Mouse (Mus musculus): ENCODE results near the gene Itgad. TPM values are rescaled to one million over a fixed set of nuclear protein-coding genes. Genes with fewer than 3 reads are reported as not detected.

Gene Itgad
- not detected in 2 replicates for polyA plus RNA-seq (2015; fragmentation: Nextera tagmentation; extraction: Ambion mirVana)

GRCm38 (mm10) chr7:128154076-128154475 is at the start of gene Itgad:
Itgad (plus strand) TSS chr7:128154376.
- 82% methylated on average over 21 of the region's 21 CpGs for WGBS (ENCODE audit: insufficient replicate concordance)
- DNase-seq = no peak
- no peaks in the 10 kb centered on the region for H3K9me3 ChIP-seq (replicated peaks)
- no peak within 1 kb of the TSS for H3K27ac ChIP-seq
- ATAC-seq (ENCODE audit: low read depth) = no peak
- H3K4me2 ChIP-seq = no peak within 1 kb of the TSS
- H3K4me1 ChIP-seq (replicated peaks) = no peaks in the 10 kb centered on the region
- no peak within 1 kb of the TSS for H3K9ac ChIP-seq
- H3K36me3 ChIP-seq = no peaks in the 10 kb centered on the region
- no peak within 1 kb of the TSS for H3K4me3 ChIP-seq (replicated peaks)
- H3K27me3 ChIP-seq = no peaks in the 10 kb centered on the region

- Histone ChIP-seq H3K27me3 (no peaks in the 10 kb centered on the region), H3K27ac (no peak overlapping the region)
These were observed 48.9 kb upstream of the Itgad start for GRCm38 (mm10) chr7:128105246-128105645.

DNA sequence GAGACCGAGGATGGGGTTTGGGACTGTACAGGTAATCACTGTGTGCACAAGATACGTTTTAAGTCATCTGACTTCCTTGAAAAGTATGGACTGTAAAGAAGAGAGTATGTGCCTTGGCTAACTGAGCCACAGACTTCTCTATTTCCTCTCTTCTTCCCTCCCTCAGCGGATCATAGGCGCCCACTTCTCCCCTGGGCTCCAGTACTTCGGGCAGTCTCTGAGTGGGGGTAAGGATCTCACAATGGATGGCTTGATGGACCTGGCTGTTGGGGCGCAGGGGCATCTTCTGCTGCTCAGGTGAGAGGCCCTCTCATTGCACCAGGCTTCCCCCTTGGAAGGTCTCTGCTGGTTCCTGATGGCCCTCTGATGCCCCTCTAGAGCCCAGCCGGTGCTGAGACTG is 46.7 kb upstream of the Itgad start:
- no peak for DNase-seq
- Histone ChIP-seq H3K36me3 (no peaks in the 10 kb centered on the region), H3K4me3 (replicated peaks) (no peak overlapping the region), H3K27me3 (no peaks in the 10 kb centered on the region), H3K27ac (no peak overlapping the region), H3K9me3 (replicated peaks) (no peaks in the 10 kb centered on the region), H3K4me1 (replicated peaks) (no peaks in the 10 kb centered on the region), H3K4me2 (no peak overlapping the region), H3K9ac (no peak overlapping the region)
- no peak for ATAC-seq (ENCODE audit: low read depth)
- 69% methylated on average over 7 of the region's 7 CpGs for WGBS (ENCODE audit: insufficient replicate concordance)

More at GRCm38 (mm10) chr7:128105246-128105645, 48.9 kb upstream of the Itgad start:
- Histone ChIP-seq H3K4me1 (replicated peaks) (no peaks in the 10 kb centered on the region), H3K36me3 (no peaks in the 10 kb centered on the region), H3K4me3 (replicated peaks) (no peak overlapping the region), H3K4me2 (no peak overlapping the region), H3K9me3 (replicated peaks) (no peaks in the 10 kb centered on the region), H3K9ac (no peak overlapping the region)
- DNase-seq = no peak
- ATAC-seq (ENCODE audit: low read depth) = no peak
- WGBS (ENCODE audit: insufficient replicate concordance) = 49% methylated on average over 4 of the region's 4 CpGs

DNA sequence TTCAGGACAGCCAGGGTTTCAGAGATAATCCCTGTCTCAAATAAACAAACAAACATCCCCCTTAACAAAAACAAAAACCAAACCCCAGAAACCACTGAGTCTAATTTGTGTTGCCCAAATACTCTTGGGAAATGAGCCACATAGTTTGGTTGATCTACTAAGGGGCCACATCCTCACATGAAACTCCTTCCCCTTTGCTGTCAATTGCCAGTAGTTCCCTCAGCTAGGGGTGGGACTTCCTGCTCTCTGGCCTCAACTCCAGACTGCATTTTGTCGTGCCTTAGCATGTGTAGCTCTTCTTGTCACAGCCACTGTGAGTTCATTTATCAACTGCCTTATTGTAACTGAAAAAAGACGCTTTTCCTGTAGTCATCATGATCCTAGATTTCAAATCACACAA is 43.9 kb upstream of the Itgad start:
- no peaks in the 10 kb centered on the region for H3K9me3 ChIP-seq (replicated peaks)
- WGBS (ENCODE audit: insufficient replicate concordance) = 29% methylated on average over 2 of the region's 2 CpGs
- DNase-seq = no peak
- no peaks in the 10 kb centered on the region for H3K4me1 ChIP-seq (replicated peaks)
- H3K9ac ChIP-seq = no peak overlapping the region
- ATAC-seq (ENCODE audit: low read depth) = no peak
- no peak overlapping the region for H3K27ac ChIP-seq
- H3K4me2 ChIP-seq = no peak overlapping the region
- H3K4me3 ChIP-seq (replicated peaks) = no peak overlapping the region
- H3K27me3 ChIP-seq = no peaks in the 10 kb centered on the region
- H3K36me3 ChIP-seq = no peaks in the 10 kb centered on the region

DNA sequence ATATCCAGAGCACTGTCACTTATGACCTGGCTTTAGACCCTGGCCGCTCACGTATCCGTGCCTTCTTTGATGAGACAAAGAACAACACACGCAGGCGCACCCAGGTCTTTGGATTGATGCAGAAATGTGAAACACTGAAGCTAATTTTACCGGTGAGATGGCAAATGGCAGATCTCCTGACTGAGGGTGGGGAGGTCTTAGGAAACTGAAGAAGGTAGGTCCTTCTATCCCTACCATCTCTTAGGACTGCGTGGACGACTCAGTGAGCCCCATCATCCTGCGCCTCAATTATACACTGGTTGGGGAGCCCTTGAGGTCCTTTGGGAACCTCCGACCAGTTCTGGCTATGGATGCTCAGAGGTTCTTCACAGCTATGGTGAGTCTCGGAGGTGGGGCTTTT is 42.0 kb upstream of the Itgad start:
- no peaks in the 10 kb centered on the region for H3K4me1 ChIP-seq (replicated peaks)
- DNase-seq (no peak), ATAC-seq (ENCODE audit: low read depth) (no peak)
- no peaks in the 10 kb centered on the region for H3K27me3 ChIP-seq
- H3K4me2 ChIP-seq = no peak overlapping the region
- H3K27ac ChIP-seq = no peak overlapping the region
- no peaks in the 10 kb centered on the region for H3K36me3 ChIP-seq
- no peak overlapping the region for H3K9ac ChIP-seq
- H3K9me3 ChIP-seq (replicated peaks) = no peaks in the 10 kb centered on the region
- H3K4me3 ChIP-seq (replicated peaks) = no peak overlapping the region
- WGBS (ENCODE audit: insufficient replicate concordance) = 82% methylated on average over 11 of the region's 11 CpGs

DNA sequence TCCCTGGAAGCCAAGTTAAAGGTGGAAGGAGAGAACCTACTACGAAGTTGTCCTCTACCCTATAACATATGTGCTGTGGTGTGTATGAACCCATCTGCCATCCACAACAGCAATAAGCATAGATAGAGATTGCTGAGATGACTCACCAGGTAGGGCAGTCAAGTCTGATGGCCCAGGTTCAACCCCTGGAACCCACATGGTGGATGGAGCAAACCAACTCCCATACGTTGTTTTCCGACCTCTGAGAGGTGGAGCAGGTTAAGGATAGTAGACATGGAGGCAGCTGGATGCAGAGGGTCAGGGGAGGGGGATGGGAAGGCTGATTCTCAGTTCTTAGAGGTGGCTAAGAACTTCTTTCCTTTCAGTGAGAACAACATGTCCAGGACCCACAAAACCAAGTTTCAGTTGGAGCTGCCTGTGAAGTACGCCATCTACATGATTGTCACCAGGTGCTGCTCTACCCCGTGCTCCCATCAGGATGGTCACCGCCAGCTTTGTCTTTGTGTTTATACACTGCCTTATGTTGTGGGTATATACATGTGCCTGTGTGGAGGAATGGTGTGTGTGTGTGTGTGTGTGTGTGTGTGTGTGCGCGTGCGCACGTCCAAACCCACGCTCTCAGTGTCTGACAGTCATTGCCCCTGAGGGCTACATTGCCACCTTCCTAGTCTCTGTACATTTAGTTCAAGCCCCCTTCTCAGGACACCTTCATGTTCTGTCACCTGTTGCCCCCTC is 39.6 kb upstream of the Itgad start:
- no peak overlapping the region for H3K4me2 ChIP-seq
- H3K27me3 ChIP-seq = no peaks in the 10 kb centered on the region
- H3K9ac ChIP-seq = no peak overlapping the region
- WGBS (ENCODE audit: insufficient replicate concordance) = 81% methylated on average over 11 of the region's 11 CpGs
- DNase-seq (no peak), ATAC-seq (ENCODE audit: low read depth) (no peak)
- no peak overlapping the region for H3K27ac ChIP-seq
- H3K4me1 ChIP-seq (replicated peaks) = no peaks in the 10 kb centered on the region
- H3K9me3 ChIP-seq (replicated peaks) = no peaks in the 10 kb centered on the region
- H3K4me3 ChIP-seq (replicated peaks) = no peak overlapping the region
- no peaks in the 10 kb centered on the region for H3K36me3 ChIP-seq

DNA sequence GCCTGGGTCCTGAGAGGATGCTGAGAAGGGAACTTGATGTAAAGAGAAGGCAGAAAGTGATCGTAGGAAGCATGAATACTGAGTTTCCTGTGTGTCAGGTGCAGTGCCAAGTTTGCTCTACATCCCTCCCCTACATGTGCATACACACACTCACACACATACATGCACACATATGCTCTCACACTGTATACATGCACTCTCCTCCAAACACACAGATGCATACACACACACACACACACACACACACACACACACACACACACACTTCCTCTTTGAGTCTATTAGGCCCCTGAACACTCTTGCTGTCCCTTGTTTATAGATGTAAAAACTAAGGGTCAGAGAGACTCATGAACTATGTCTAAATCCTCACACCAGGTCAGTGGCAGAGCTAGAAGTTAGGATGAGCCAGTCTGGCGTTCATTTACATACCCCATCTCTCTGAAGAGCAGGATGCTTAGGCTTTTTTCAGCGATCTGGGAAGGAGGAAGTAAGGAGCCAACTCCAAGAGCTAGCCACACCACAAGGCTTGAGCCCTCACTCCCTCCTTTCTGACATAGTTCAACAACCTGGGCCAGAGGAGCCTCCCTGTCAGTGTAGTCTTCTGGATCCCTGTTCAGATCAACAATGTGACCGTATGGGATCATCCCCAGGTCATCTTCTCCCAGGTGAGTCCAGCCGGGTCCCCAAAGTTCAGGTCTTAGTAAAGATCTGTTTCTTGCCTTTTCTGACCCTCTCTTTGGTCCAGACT is 38.8 kb upstream of the Itgad start:
- no peaks in the 10 kb centered on the region for H3K4me1 ChIP-seq (replicated peaks)
- no peak for DNase-seq
- no peaks in the 10 kb centered on the region for H3K36me3 ChIP-seq
- H3K4me2 ChIP-seq = no peak overlapping the region
- H3K9ac ChIP-seq = no peak overlapping the region
- 44% methylated on average over 5 of the region's 5 CpGs for WGBS (ENCODE audit: insufficient replicate concordance)
- no peak overlapping the region for H3K4me3 ChIP-seq (replicated peaks)
- ATAC-seq (ENCODE audit: low read depth) = no peak
- H3K27ac ChIP-seq = no peak overlapping the region
- H3K9me3 ChIP-seq (replicated peaks) = no peaks in the 10 kb centered on the region
- H3K27me3 ChIP-seq = no peaks in the 10 kb centered on the region

DNA sequence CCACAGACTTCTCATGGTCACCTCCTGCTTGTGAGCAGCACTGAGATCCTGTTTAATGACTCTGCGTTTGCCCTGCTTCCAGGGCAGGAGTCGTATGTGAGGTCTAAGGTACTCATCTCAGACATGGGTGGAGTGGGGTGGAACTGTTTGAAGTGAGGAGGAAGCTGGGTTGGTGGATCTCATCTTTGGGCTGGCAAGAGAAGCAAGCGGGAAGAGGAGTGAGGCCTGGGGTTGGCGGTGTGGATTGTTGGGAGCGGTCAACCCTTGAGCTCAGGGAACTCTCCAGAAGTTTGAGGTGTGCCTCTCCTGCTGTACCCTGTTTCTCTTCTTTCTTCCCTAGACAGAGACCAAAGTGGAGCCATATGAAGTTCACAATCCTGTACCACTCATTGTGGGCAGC is 37.8 kb upstream of the Itgad start:
- no peaks in the 10 kb centered on the region for H3K36me3 ChIP-seq
- ATAC-seq (ENCODE audit: low read depth) = no peak
- H3K4me3 ChIP-seq (replicated peaks) = no peak overlapping the region
- 72% methylated on average over 5 of the region's 5 CpGs for WGBS (ENCODE audit: insufficient replicate concordance)
- H3K4me2 ChIP-seq = no peak overlapping the region
- H3K27ac ChIP-seq = no peak overlapping the region
- no peaks in the 10 kb centered on the region for H3K4me1 ChIP-seq (replicated peaks)
- H3K9me3 ChIP-seq (replicated peaks) = no peaks in the 10 kb centered on the region
- no peak overlapping the region for H3K9ac ChIP-seq
- no peak for DNase-seq
- H3K27me3 ChIP-seq = no peaks in the 10 kb centered on the region

DNA sequence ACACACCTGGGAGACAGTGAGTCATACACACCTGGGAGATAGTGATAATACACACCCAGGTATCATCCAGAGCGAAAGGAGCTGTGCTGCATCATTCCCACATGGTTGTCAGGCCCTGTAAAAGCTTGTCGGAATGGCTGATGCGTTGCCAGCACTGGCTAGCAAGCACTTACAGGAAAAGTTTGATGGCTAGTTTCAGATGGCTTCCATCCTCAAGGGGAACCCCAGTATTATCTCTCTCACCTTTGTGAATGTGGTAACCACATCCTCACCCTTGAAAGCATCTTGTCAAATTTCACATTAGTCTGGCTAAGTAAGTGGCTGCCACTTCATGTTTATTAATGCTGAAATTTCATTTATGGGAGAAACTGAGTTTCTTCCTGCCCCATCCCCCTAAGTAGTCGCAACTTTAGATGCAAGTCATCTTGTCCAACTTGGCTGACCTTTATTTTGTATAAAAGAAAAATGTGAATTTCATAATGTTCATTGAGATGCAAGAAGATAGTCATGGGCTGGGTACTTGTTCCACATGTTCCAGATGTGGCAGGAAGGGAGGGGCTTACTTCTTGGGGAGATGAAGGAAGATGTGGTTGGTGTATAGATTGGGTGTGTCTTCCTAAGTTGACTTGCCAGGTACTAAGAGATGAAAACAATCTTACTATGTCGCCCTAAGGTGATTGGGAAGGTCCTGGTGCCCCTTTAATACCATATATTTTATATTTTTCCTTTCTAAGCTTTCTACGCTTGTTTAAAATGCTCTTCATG is 34.3 kb upstream of the Itgad start:
- ATAC-seq (ENCODE audit: low read depth) = no peak
- H3K9me3 ChIP-seq (replicated peaks) = no peaks in the 10 kb centered on the region
- 60% methylated on average over 6 of the region's 6 CpGs for WGBS (ENCODE audit: insufficient replicate concordance)

GRCm38 (mm10) chr7:128128741-128129720 is 25.1 kb upstream of the Itgad start, which contains the start of gene Itgax:
Itgax (plus strand) TSS chr7:128129547.
- no peak for DNase-seq
- Histone ChIP-seq H3K9me3 (replicated peaks) (no peaks in the 10 kb centered on the region), H3K27ac (no peak within 1 kb of the TSS), H3K9ac (no peak within 1 kb of the TSS), H3K27me3 (no peaks in the 10 kb centered on the region), H3K4me1 (replicated peaks) (no peaks in the 10 kb centered on the region), H3K4me3 (replicated peaks) (no peak within 1 kb of the TSS), H3K4me2 (no peak within 1 kb of the TSS), H3K36me3 (no peaks in the 10 kb centered on the region)
- ATAC-seq (ENCODE audit: low read depth) = no peak
- WGBS (ENCODE audit: insufficient replicate concordance) = 42% methylated on average over 8 of the region's 8 CpGs

More for the DNA sequence above, 34.3 kb upstream of the Itgad start:
- no peaks in the 10 kb centered on the region for H3K27me3 ChIP-seq
- H3K4me1 ChIP-seq (replicated peaks) = no peaks in the 10 kb centered on the region
- no peak for DNase-seq
- no peak overlapping the region for H3K4me3 ChIP-seq (replicated peaks)
- no peak overlapping the region for H3K9ac ChIP-seq
- no peak overlapping the region for H3K27ac ChIP-seq
- no peaks in the 10 kb centered on the region for H3K36me3 ChIP-seq
- H3K4me2 ChIP-seq = no peak overlapping the region
